Mouse (Mus musculus) cerebellum, adult 2 months (tissue): ENCODE data around the gene Wdfy1. TPM values are rescaled to one million over a fixed set of nuclear protein-coding genes. Genes with fewer than 3 reads are reported as not detected.

Source experiments
- DNase-seq, 2 experiments: peaks; one replicate each; pipeline ENCODE4 v3.0.0; 2021
- H3K27ac ChIP-seq: fragments of 200-500 bp; 2 replicates; pipeline ENCODE4 v1.5.1; 2012; ENCODE audit warnings: low read length, control low read depth, inconsistent platforms; ENCODE audit not compliant: insufficient read depth
- H3K27me3 ChIP-seq: fragments of 200-500 bp; 2 replicates; pipeline ENCODE4 v1.6.1; 2012; ENCODE audit warnings: inconsistent platforms, mild to moderate bottlenecking, low read length, moderate library complexity; ENCODE audit not compliant: control insufficient read depth, insufficient read depth
- H3K4me1 ChIP-seq: fragments of 200-500 bp; 2 replicates; pipeline ENCODE4 v1.6.1; 2011; ENCODE audit warnings: low read length; ENCODE audit not compliant: control insufficient read depth, insufficient read depth
- H3K4me3 ChIP-seq: fragments of 200-500 bp; replicated peaks from 2 replicates; pipeline ENCODE3; 2011; ENCODE audit warnings: mild to moderate bottlenecking, low read depth, low read length, control low read depth; ENCODE audit not compliant: insufficient read depth
- CTCF ChIP-seq: fragments of 200-500 bp; IDR thresholded peaks from 2 replicates; pipeline ENCODE4 v1.5.1; 2011; ENCODE audit warnings: low read depth, mild to moderate bottlenecking, control low read depth, low read length, moderate library complexity, borderline replicate concordance; ENCODE audit not compliant: insufficient read depth
- POLR2A ChIP-seq: fragments of 200-500 bp; IDR thresholded peaks from 2 replicates; pipeline ENCODE4 v1.6.1; 2011; ENCODE audit warnings: low read length, control low read depth, borderline replicate concordance; ENCODE audit not compliant: insufficient read depth
- WGBS: fragments of 180-500 bp; shearing (Covaris S2); methylation state at CpG from one replicate; pipeline ENCODE4 v1.1.7; 2018; 5-methylcytosine and 5-hydroxymethylcytosine counted together
- polyA plus RNA-seq: library from polyadenylated mRNA; depleted of rRNA; stranded (reverse); fragments of >200 nt; gene quantifications from 2 replicates; pipeline ENCODE4 v1.2.3, GENCODE M21; 2012; rRNA removed

The Wdfy1 gene
- polyA plus RNA-seq, result 29.9 and 32.9 TPM in 2 replicates

GRCm38 (mm10) chr1:79775927-79776458 lies at the start of gene Wdfy1, which contains the start of gene Mrpl44:
Gene Wdfy1 (minus strand): TSS chr1:79776143.
Gene Mrpl44 (plus strand): TSS chr1:79776018.
- H3K4me3 ChIP-seq, result peak within 1 kb of the TSS; percentile 73
- TF ChIP-seq POLR2A (peak; percentile 35; the same call in 1 of the 2 replicates), CTCF (no peak)
- WGBS, result under 1% methylated on average over 38 of the region's 38 CpGs

GRCm38 (mm10) chr1:79823951-79824633 lies 48.1 kb upstream of the Wdfy1 start:
- DNase-seq, result no peak
- no peak overlapping the region for H3K27ac ChIP-seq
- 70% methylated on average over 14 of the region's 14 CpGs for WGBS
- no peak for TF ChIP-seq CTCF
- TF ChIP-seq POLR2A, result no peak
- H3K4me3 ChIP-seq, result no peak overlapping the region
- no peaks in the 10 kb centered on the region for H3K4me1 ChIP-seq
- H3K27me3 ChIP-seq, result no peaks in the 10 kb centered on the region

More at GRCm38 (mm10) chr1:79775927-79776458, at the start of gene Wdfy1, which contains the start of gene Mrpl44:
- peak within 1 kb of the TSS; percentile 39 for H3K27ac ChIP-seq
- H3K27me3 ChIP-seq, result no peaks in the 10 kb centered on the region
- DNase-seq, result peak; percentile 96 to 100
- no peaks in the 10 kb centered on the region for H3K4me1 ChIP-seq

GRCm38 (mm10) chr1:79822806-79823525 lies 47.0 kb upstream of the Wdfy1 start:
- H3K27me3 ChIP-seq, result no peaks in the 10 kb centered on the region
- 39% methylated on average over 13 of the region's 13 CpGs for WGBS
- H3K4me1 ChIP-seq, result no peaks in the 10 kb centered on the region
- no peak overlapping the region for H3K4me3 ChIP-seq
- H3K27ac ChIP-seq, result no peak overlapping the region
- peak; percentile 11 to 29 for DNase-seq
- TF ChIP-seq POLR2A (no peak), CTCF (no peak)

GRCm38 (mm10) chr1:79819296-79819879 lies 43.4 kb upstream of the Wdfy1 start:
- DNase-seq, result no peak
- no peak overlapping the region for H3K27ac ChIP-seq
- WGBS, result 90% methylated on average over 11 of the region's 11 CpGs

GRCm38 (mm10) chr1:79815446-79815845 lies 39.5 kb upstream of the Wdfy1 start:
- H3K27ac ChIP-seq, result no peak overlapping the region
- no peak overlapping the region for H3K4me3 ChIP-seq
- H3K27me3 ChIP-seq, result no peaks in the 10 kb centered on the region
- WGBS, result 93% methylated on average over 3 of the region's 3 CpGs
- no peak for TF ChIP-seq POLR2A
- no peaks in the 10 kb centered on the region for H3K4me1 ChIP-seq
- no peak for DNase-seq

More at GRCm38 (mm10) chr1:79819296-79819879, 43.4 kb upstream of the Wdfy1 start:
- no peak overlapping the region for H3K4me3 ChIP-seq
- TF ChIP-seq POLR2A (no peak), CTCF (no peak)
- no peaks in the 10 kb centered on the region for H3K4me1 ChIP-seq
- H3K27me3 ChIP-seq, result no peaks in the 10 kb centered on the region

GRCm38 (mm10) chr1:79809447-79809846 lies 33.5 kb upstream of the Wdfy1 start:
- Histone ChIP-seq H3K27me3 (no peaks in the 10 kb centered on the region), H3K27ac (no peak overlapping the region), H3K4me3 (no peak overlapping the region), H3K4me1 (no peaks in the 10 kb centered on the region)
- TF ChIP-seq CTCF, result no peak
- no peak for TF ChIP-seq POLR2A
- 80% methylated on average over 3 of the region's 3 CpGs for WGBS
- DNase-seq, result no peak

GRCm38 (mm10) chr1:79806865-79807264 lies 30.9 kb upstream of the Wdfy1 start:
- TF ChIP-seq CTCF (no peak), POLR2A (no peak)
- Histone ChIP-seq H3K4me1 (no peaks in the 10 kb centered on the region), H3K27ac (no peak overlapping the region), H3K4me3 (no peak overlapping the region), H3K27me3 (no peaks in the 10 kb centered on the region)
- 26% methylated on average over 5 of the region's 5 CpGs for WGBS
- no peak for DNase-seq

- Histone ChIP-seq H3K4me3 (no peak overlapping the region), H3K27me3 (no peaks in the 10 kb centered on the region), H3K4me1 (no peaks in the 10 kb centered on the region), H3K27ac (no peak overlapping the region)
- WGBS, result 82% methylated on average over 7 of the region's 7 CpGs
- no peak for DNase-seq
- no peak for TF ChIP-seq POLR2A
- TF ChIP-seq CTCF, result no peak
Observed at GRCm38 (mm10) chr1:79803614-79804013, 27.7 kb upstream of the Wdfy1 start.
